Mouse (Mus musculus): Measurements from ENCODE around the gene Mfsd6. TPM values are rescaled to one million over a fixed set of nuclear protein-coding genes. Genes with fewer than 3 reads are reported as not detected.

Mfsd6 gene
- polyA plus RNA-seq, 1 experiment = 3.7 TPM

GRCm38 (mm10) chr1:52660765-52661164 is 66.5 kb downstream of the Mfsd6 start:
- no peak overlapping the region for H3K4me3 ChIP-seq (ENCODE audit: extremely low read depth, insufficient read depth, insufficient read length)
- H3K36me3 ChIP-seq (ENCODE audit: control insufficient read depth, insufficient read depth, low read length) = peaks cover 4% of the 10 kb centered on the region; the same call in 1 of the 2 replicates
- H3K4me1 ChIP-seq (ENCODE audit: control insufficient read depth, insufficient read depth, insufficient read length) = no peaks in the 10 kb centered on the region
- no peak for TF ChIP-seq CTCF (IDR thresholded peaks at IDR 0.05; ENCODE audit: extremely low read depth, insufficient read depth, insufficient read length, insufficient replicate concordance)
- no peak for TF ChIP-seq POLR2A (IDR thresholded peaks at IDR 0.05; ENCODE audit: low read depth, low read length)
- no peak for DNase-seq (ENCODE audit: low read depth in 1 of 2, low spot score in 2 of 2)
- H3K27me3 ChIP-seq (ENCODE audit: control insufficient read depth, insufficient read depth, low read length) = no peaks in the 10 kb centered on the region
- no peak overlapping the region for H3K27ac ChIP-seq (ENCODE audit: insufficient read depth, low read length)
- WGBS = 93% methylated on average over 12 of the region's 12 CpGs

DNA sequence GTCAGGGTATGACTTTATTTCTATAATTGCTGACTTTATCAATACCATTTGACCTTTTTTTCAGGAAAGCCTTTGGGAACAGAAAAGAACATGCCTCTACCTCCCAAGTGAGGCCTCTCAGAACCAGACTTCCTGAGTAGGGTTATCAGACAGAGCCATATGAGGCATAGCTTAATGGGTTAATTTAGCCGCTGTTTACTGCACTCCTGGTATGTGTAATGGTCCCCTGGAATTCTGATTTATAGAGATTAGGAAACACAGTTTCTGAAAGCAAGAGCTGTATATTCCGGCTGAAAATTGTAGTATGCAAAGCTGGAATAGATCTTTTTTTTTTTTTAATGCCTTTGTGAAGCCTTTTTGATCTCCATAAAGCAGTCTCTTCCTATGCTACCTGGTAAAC is 67.0 kb downstream of the Mfsd6 start:
- Histone ChIP-seq H3K27me3 (ENCODE audit: control insufficient read depth, insufficient read depth, low read length) (no peaks in the 10 kb centered on the region), H3K36me3 (ENCODE audit: control insufficient read depth, insufficient read depth, low read length) (peaks cover 4% of the 10 kb centered on the region; the same call in 1 of the 2 replicates)

DNA sequence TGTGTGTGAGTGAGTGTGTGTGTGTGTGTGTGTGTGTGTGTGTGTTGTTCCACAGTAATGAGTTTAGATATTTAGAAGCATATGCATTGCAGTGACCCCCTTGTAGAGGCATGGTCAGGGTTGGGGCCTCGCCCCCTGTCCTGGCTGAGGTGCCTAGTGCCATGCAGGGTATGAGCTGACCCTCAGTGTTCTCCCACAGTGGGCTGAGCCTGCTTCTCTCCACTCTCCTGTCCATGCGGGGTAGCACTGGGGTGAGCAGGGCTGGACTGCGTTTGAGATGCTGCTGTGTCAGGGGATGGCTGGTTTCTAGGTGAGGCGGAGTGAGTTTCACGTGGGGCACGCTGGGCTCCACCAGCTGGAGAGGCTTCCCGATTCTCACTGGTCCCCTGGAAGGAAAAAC is 69.1 kb downstream of the Mfsd6 start:
- Histone ChIP-seq H3K36me3 (ENCODE audit: control insufficient read depth, insufficient read depth, low read length) (peaks cover 4% of the 10 kb centered on the region; the same call in 1 of the 2 replicates), H3K27me3 (ENCODE audit: control insufficient read depth, insufficient read depth, low read length) (no peaks in the 10 kb centered on the region), H3K4me3 (ENCODE audit: extremely low read depth, insufficient read depth, insufficient read length) (no peak overlapping the region), H3K4me1 (ENCODE audit: control insufficient read depth, insufficient read depth, insufficient read length) (peaks cover 5% of the 10 kb centered on the region; the same call in 1 of the 2 replicates), H3K27ac (ENCODE audit: insufficient read depth, low read length) (no peak overlapping the region)
- TF ChIP-seq POLR2A (IDR thresholded peaks at IDR 0.05; ENCODE audit: low read depth, low read length) (no peak), CTCF (IDR thresholded peaks at IDR 0.05; ENCODE audit: extremely low read depth, insufficient read depth, insufficient read length, insufficient replicate concordance) (no peak)
- no peak for DNase-seq (ENCODE audit: low read depth in 1 of 2, low spot score in 2 of 2)
- WGBS = 93% methylated on average over 7 of the region's 7 CpGs

More for the DNA sequence above, 67.0 kb downstream of the Mfsd6 start:
- H3K4me3 ChIP-seq (ENCODE audit: extremely low read depth, insufficient read depth, insufficient read length) = no peak overlapping the region
- H3K27ac ChIP-seq (ENCODE audit: insufficient read depth, low read length) = no peak overlapping the region
- 92% methylated on average over 2 of the region's 2 CpGs for WGBS
- peaks cover under 1% of the 10 kb centered on the region; the same call in 1 of the 2 replicates for H3K4me1 ChIP-seq (ENCODE audit: control insufficient read depth, insufficient read depth, insufficient read length)
- DNase-seq (ENCODE audit: low read depth in 1 of 2, low spot score in 2 of 2) = no peak
- TF ChIP-seq CTCF (IDR thresholded peaks at IDR 0.05; ENCODE audit: extremely low read depth, insufficient read depth, insufficient read length, insufficient replicate concordance) (no peak), POLR2A (IDR thresholded peaks at IDR 0.05; ENCODE audit: low read depth, low read length) (no peak)

DNA sequence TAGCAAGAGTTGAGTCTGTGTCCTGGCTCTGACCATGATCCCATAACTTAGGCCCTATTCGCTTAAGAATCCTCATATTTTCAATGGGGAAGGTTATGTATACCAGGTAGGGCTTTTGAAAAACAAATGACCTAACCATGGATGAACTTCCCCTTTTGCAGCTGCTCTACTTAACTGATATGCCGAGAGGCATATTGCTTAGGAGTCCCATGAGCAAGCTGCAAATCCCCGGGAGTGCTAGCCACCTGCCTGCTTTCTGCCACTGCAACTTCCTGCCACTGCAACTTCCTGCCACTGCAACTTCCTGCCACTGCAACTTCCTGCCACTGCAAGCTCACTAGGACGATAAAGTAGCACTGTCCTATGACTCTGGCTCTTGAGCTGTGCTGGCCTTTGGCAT is 72.1 kb downstream of the Mfsd6 start:
- 20% methylated on average over 4 of the region's 4 CpGs for WGBS
- H3K4me1 ChIP-seq (ENCODE audit: control insufficient read depth, insufficient read depth, insufficient read length) = peaks cover 8% of the 10 kb centered on the region; the same call in 1 of the 2 replicates
- H3K36me3 ChIP-seq (ENCODE audit: control insufficient read depth, insufficient read depth, low read length) = peaks cover 3% of the 10 kb centered on the region; the same call in 1 of the 2 replicates
- no peaks in the 10 kb centered on the region for H3K27me3 ChIP-seq (ENCODE audit: control insufficient read depth, insufficient read depth, low read length)
- no peak for TF ChIP-seq POLR2A (IDR thresholded peaks at IDR 0.05; ENCODE audit: low read depth, low read length)
- no peak for TF ChIP-seq CTCF (IDR thresholded peaks at IDR 0.05; ENCODE audit: extremely low read depth, insufficient read depth, insufficient read length, insufficient replicate concordance)
- no peak overlapping the region for H3K4me3 ChIP-seq (ENCODE audit: extremely low read depth, insufficient read depth, insufficient read length)
- peak overlapping the region; percentile 88 for H3K27ac ChIP-seq (ENCODE audit: insufficient read depth, low read length)
- DNase-seq (ENCODE audit: low read depth in 1 of 2, low spot score in 2 of 2) = peak in 1 of 2 experiments; percentile 48

GRCm38 (mm10) chr1:52653366-52653765 is 73.9 kb downstream of the Mfsd6 start:
- Histone ChIP-seq H3K36me3 (ENCODE audit: control insufficient read depth, insufficient read depth, low read length) (peaks cover 8% of the 10 kb centered on the region), H3K27me3 (ENCODE audit: control insufficient read depth, insufficient read depth, low read length) (no peaks in the 10 kb centered on the region), H3K4me3 (ENCODE audit: extremely low read depth, insufficient read depth, insufficient read length) (no peak overlapping the region), H3K27ac (ENCODE audit: insufficient read depth, low read length) (peak overlapping the region; percentile 71; the same call in 1 of the 2 replicates), H3K4me1 (ENCODE audit: control insufficient read depth, insufficient read depth, insufficient read length) (peaks cover 8% of the 10 kb centered on the region; the same call in 1 of the 2 replicates)
- 11% methylated on average over 1 of the region's 1 CpGs for WGBS
- DNase-seq (ENCODE audit: low read depth in 1 of 2, low spot score in 2 of 2) = peak in 1 of 2 experiments; percentile 56
- no peak for TF ChIP-seq POLR2A (IDR thresholded peaks at IDR 0.05; ENCODE audit: low read depth, low read length)
- no peak for TF ChIP-seq CTCF (IDR thresholded peaks at IDR 0.05; ENCODE audit: extremely low read depth, insufficient read depth, insufficient read length, insufficient replicate concordance)

GRCm38 (mm10) chr1:52652601-52653253 is 74.5 kb downstream of the Mfsd6 start:
- Histone ChIP-seq H3K27me3 (ENCODE audit: control insufficient read depth, insufficient read depth, low read length) (no peaks in the 10 kb centered on the region), H3K4me1 (ENCODE audit: control insufficient read depth, insufficient read depth, insufficient read length) (peaks cover 8% of the 10 kb centered on the region; the same call in 1 of the 2 replicates), H3K36me3 (ENCODE audit: control insufficient read depth, insufficient read depth, low read length) (peaks cover 9% of the 10 kb centered on the region), H3K27ac (ENCODE audit: insufficient read depth, low read length) (peak overlapping the region; percentile 71), H3K4me3 (ENCODE audit: extremely low read depth, insufficient read depth, insufficient read length) (no peak overlapping the region)
- TF ChIP-seq POLR2A (IDR thresholded peaks at IDR 0.05; ENCODE audit: low read depth, low read length) (no peak), CTCF (IDR thresholded peaks at IDR 0.05; ENCODE audit: extremely low read depth, insufficient read depth, insufficient read length, insufficient replicate concordance) (no peak)
- WGBS = 70% methylated on average over 3 of the region's 3 CpGs
- DNase-seq (ENCODE audit: low read depth in 1 of 2, low spot score in 2 of 2) = no peak

GRCm38 (mm10) chr1:52650066-52650465 is 77.2 kb downstream of the Mfsd6 start:
- DNase-seq (ENCODE audit: low read depth in 1 of 2, low spot score in 2 of 2) = no peak
- H3K36me3 ChIP-seq (ENCODE audit: control insufficient read depth, insufficient read depth, low read length) = peaks cover 21% of the 10 kb centered on the region
- TF ChIP-seq POLR2A (IDR thresholded peaks at IDR 0.05; ENCODE audit: low read depth, low read length) (no peak), CTCF (IDR thresholded peaks at IDR 0.05; ENCODE audit: extremely low read depth, insufficient read depth, insufficient read length, insufficient replicate concordance) (no peak)
- no peaks in the 10 kb centered on the region for H3K27me3 ChIP-seq (ENCODE audit: control insufficient read depth, insufficient read depth, low read length)
- H3K4me3 ChIP-seq (ENCODE audit: extremely low read depth, insufficient read depth, insufficient read length) = no peak overlapping the region
- peaks cover 6% of the 10 kb centered on the region; the same call in 1 of the 2 replicates for H3K4me1 ChIP-seq (ENCODE audit: control insufficient read depth, insufficient read depth, insufficient read length)
- peak overlapping the region; percentile 14; the same call in 1 of the 2 replicates for H3K27ac ChIP-seq (ENCODE audit: insufficient read depth, low read length)
- 75% methylated on average over 5 of the region's 5 CpGs for WGBS
